Mouse (Mus musculus) heart, postnatal 0 days (tissue): ENCODE results near the gene Rnf40.

ENCODE experiments used
- CTCF ChIP-seq: IDR thresholded peaks from 2 replicates; pipeline ENCODE4 v1.5.1; 2016; ENCODE audit warnings: antibody characterized with exemption, control low read depth, low read depth
- EP300 ChIP-seq: IDR thresholded peaks from 2 replicates; pipeline ENCODE4 v1.6.1; 2016; ENCODE audit warnings: antibody characterized with exemption, low read depth

- TF ChIP-seq EP300 (no peak), CTCF (no peak)
Measured at GRCm38 (mm10) chr7:127583260-127583659, 5.3 kb upstream of the Rnf40 start.
